Mouse (Mus musculus): ENCODE data around the gene Ercc6. TPM values are rescaled to one million over a fixed set of nuclear protein-coding genes. Genes with fewer than 3 reads are reported as not detected.

The Ercc6 gene
- total RNA-seq, 4 experiments from 2014 or later: 3.5 to 6.1 (median 3.8) TPM

Other genes starting within 250 kb of the Ercc6 start
- gene Ogdhl, start 191.5 kb upstream of the Ercc6 start, total RNA-seq (2022): 100 to 1,000 TPM in 1 of 4 experiments, 10 to 100 TPM in 3; 68.9 to 104 (median 88.7) TPM
- gene 1700024G13Rik, start 125.1 kb upstream of the Ercc6 start, total RNA-seq (2022): not detected
- under 1 TPM in 1 of 4 experiments, not detected in 3; 0.19 TPM for gene Slc18a3, start 48.7 kb upstream of the Ercc6 start, total RNA-seq (2022)
- gene Chat, start 47.5 kb upstream of the Ercc6 start, total RNA-seq (2022): not detected
- gene Prrxl1, start 85.9 kb downstream of the Ercc6 start, total RNA-seq (2022): not detected
- gene 3425401B19Rik, start 171.8 kb downstream of the Ercc6 start, total RNA-seq (2022): 100 to 1,000 TPM; 124 to 148 (median 138) TPM

Measured in heart, adult 8-10 months (tissue).